Mouse (Mus musculus): ENCODE results near the gene Macrod2.

DNA sequence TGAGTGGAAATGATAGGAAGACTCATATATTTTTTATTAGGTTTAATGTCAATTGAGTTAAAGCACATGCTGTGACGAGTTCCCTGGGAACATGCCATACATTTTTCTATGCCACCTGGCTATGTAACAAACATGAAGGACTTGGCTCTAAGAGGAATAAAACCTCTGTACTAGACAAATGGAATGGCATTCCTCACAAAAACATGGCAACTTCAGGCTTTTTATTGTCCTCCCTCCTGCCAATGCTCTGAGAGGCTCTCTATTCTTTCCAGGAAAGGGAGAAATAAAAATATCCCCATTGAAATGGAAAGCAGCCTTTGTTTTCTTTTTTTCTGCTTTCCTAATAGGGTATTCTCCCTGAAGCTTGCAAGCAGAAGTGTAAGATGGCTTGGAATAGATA lies 1559.7 kb downstream of the Macrod2 start:
- TF ChIP-seq CTCF (IDR thresholded peaks at IDR 0.05; ENCODE audit: extremely low read depth, insufficient read length, insufficient replicate concordance, low read depth, low read length) (no peak), POLR2A (IDR thresholded peaks at IDR 0.05; ENCODE audit: low read depth, low read length) (no peak)
